9 mouse cellular contexts compared by ENCODE assay signal in genomic region chr9:62513492-62514133, GRCm38 (mm10). TPM values are rescaled to one million over a fixed set of nuclear protein-coding genes. Genes with fewer than 3 reads are reported as not detected.
A peak's percentile ranks its signal among the peaks of the same experiment; 100 is the strongest.
DNase-seq lines count a peak whose midpoint lies in the region; ATAC-seq lines count a peak whose summit lies in the region.
"Had no signal": no experiment of that assay in that cellular context is flagged by ENCODE, and none has a peak within 500 bp of the region (broad histone marks: within the 10 kb centered on the region; RNA-seq: fewer than 3 reads in every experiment).

No protein-coding gene starts in this region.

- no peaks in the 10 kb centered on the region for H3K9me3 ChIP-seq in forebrain, embryonic 12.5 days
- no peaks in the 10 kb centered on the region for H3K9me3 ChIP-seq in forebrain, embryonic 11.5 days (ENCODE audit: control insufficient read depth, low read length)
- H3K9me3 ChIP-seq in limb, embryonic 13.5 days, result no peaks in the 10 kb centered on the region
- H3K9me3 ChIP-seq: liver, embryonic 15.5 days had no signal

- H3K27ac ChIP-seq in forebrain, embryonic 12.5 days, result 0 out of 2 replicates have a peak overlapping the region, but pooled peaks have one; percentile 6
- H3K27ac ChIP-seq in forebrain, embryonic 11.5 days (ENCODE audit: low read depth, low read length), result no peak overlapping the region
- H3K27ac ChIP-seq in limb, embryonic 13.5 days, result peak overlapping the region; percentile 39; the same call in 1 of the 2 replicates
- H3K27ac ChIP-seq: liver, embryonic 15.5 days had no signal

- DNase-seq in forebrain, embryonic 11.5 days (ENCODE audit: low spot score), result no peak
- peak; percentile 29 for DNase-seq in urinary bladder, postnatal 25 days (ENCODE audit: low spot score)
- no peak for DNase-seq in urinary bladder, postnatal 10 days (ENCODE audit: low spot score)
- no peak for DNase-seq in right cerebral cortex, postnatal 4 days
- no peak for DNase-seq in frontal cortex, postnatal 10 days (ENCODE audit: low spot score in 2 of 2)
- no peak for DNase-seq in left cerebral cortex, postnatal 14 days (ENCODE audit: low spot score in 2 of 2)

- H3K9ac ChIP-seq in forebrain, embryonic 12.5 days, result no peak overlapping the region
- no peak overlapping the region for H3K9ac ChIP-seq in forebrain, embryonic 11.5 days (ENCODE audit: low read length)
- H3K9ac ChIP-seq in limb, embryonic 13.5 days, result no peak overlapping the region
- H3K9ac ChIP-seq: liver, embryonic 15.5 days had no signal

- H3K27me3 ChIP-seq in forebrain, embryonic 12.5 days, result no peaks in the 10 kb centered on the region
- no peaks in the 10 kb centered on the region for H3K27me3 ChIP-seq in forebrain, embryonic 11.5 days (ENCODE audit: control insufficient read depth, insufficient read depth, low read length)
- H3K27me3 ChIP-seq in limb, embryonic 13.5 days, result no peaks in the 10 kb centered on the region
- H3K27me3 ChIP-seq: liver, embryonic 15.5 days had no signal

- no peak overlapping the region for H3K4me3 ChIP-seq in forebrain, embryonic 12.5 days (replicated peaks)
- H3K4me3 ChIP-seq in forebrain, embryonic 11.5 days (ENCODE audit: low read depth, low read length), result no peak overlapping the region
- no peak overlapping the region for H3K4me3 ChIP-seq in limb, embryonic 13.5 days
- H3K4me3 ChIP-seq: liver, embryonic 15.5 days had no signal

- intact Hi-C loops in left cerebral cortex, postnatal 14 days (cut with DNase I), result no loop called here

- H3K4me1 ChIP-seq in forebrain, embryonic 12.5 days, result peaks cover 70% of the 10 kb centered on the region
- H3K4me1 ChIP-seq in forebrain, embryonic 11.5 days (replicated peaks; ENCODE audit: control insufficient read depth, insufficient read depth, low read length), result peaks cover 13% of the 10 kb centered on the region; the same call in 1 of the 2 replicates
- peaks cover 27% of the 10 kb centered on the region for H3K4me1 ChIP-seq in limb, embryonic 13.5 days
- H3K4me1 ChIP-seq: liver, embryonic 15.5 days had no signal

- ATAC-seq in forebrain, embryonic 12.5 days (ENCODE audit: low FRiP score), result no peak
- no peak for ATAC-seq in forebrain, embryonic 11.5 days (replicated peaks; ENCODE audit: low FRiP score)
- peak; percentile 57; the same call in 1 of the 2 replicates for ATAC-seq in limb, embryonic 13.5 days (ENCODE audit: low FRiP score, low read depth)

- no peaks in the 10 kb centered on the region for H3K36me3 ChIP-seq in forebrain, embryonic 12.5 days (replicated peaks)
- H3K36me3 ChIP-seq in forebrain, embryonic 11.5 days (ENCODE audit: control insufficient read depth, insufficient read depth, low read length), result no peaks in the 10 kb centered on the region
- no peaks in the 10 kb centered on the region for H3K36me3 ChIP-seq in limb, embryonic 13.5 days
- H3K36me3 ChIP-seq: liver, embryonic 15.5 days had no signal

- 56% methylated on average over 10 of the region's 10 CpGs for WGBS in forebrain, embryonic 12.5 days
- 72% methylated on average over 10 of the region's 10 CpGs for WGBS in forebrain, embryonic 11.5 days
- WGBS in limb, embryonic 13.5 days, result 33% methylated on average over 10 of the region's 10 CpGs

- H3K4me2 ChIP-seq in forebrain, embryonic 12.5 days, result no peak overlapping the region
- H3K4me2 ChIP-seq in forebrain, embryonic 11.5 days (ENCODE audit: low read depth, low read length, severe bottlenecking), result no peak overlapping the region
- H3K4me2 ChIP-seq in limb, embryonic 13.5 days (replicated peaks), result peak overlapping the region; percentile 19; the same call in 1 of the 2 replicates
- H3K4me2 ChIP-seq: liver, embryonic 15.5 days had no signal

RNA-seq across cellular contexts. Expression of gene Coro2b, which starts 23.2 kb away (rescaled TPM):
- polyA plus RNA-seq in forebrain, embryonic 12.5 days (2016; fragmentation: Nextera tagmentation; extraction: Ambion mirVana), result 37.6 and 38.1 TPM in 2 replicates
- polyA plus RNA-seq in forebrain, embryonic 11.5 days (2014; fragmentation: Nextera tagmentation; extraction: Ambion mirVana), result 24.0 and 26.5 TPM in 2 replicates
- 8.5 and 9.1 TPM in 2 replicates for polyA plus RNA-seq in limb, embryonic 13.5 days (2015; fragmentation: Nextera tagmentation; extraction: Ambion mirVana)
- total RNA-seq in left cerebral cortex, postnatal 14 days (2021), result 100 to 1,000 TPM; 142 to 155 TPM
